In genomic region chr4:100230963-100231362, GRCm38 (mm10) we compare ENCODE assay signal across 25 mouse cellular contexts.
DNase-seq lines count a peak whose midpoint lies in the region; ATAC-seq lines count a peak whose summit lies in the region.
"Had no signal": no experiment of that assay in that cellular context is flagged by ENCODE, and none has a peak within 500 bp of the region (broad histone marks: within the 10 kb centered on the region; RNA-seq: fewer than 3 reads in every experiment).

No protein-coding gene starts in this region.

- H3K4me1 ChIP-seq in heart, embryonic 12.5 days (replicated peaks) = peaks cover 58% of the 10 kb centered on the region
- H3K4me1 ChIP-seq in heart, embryonic 16.5 days (ENCODE audit: control insufficient read depth, insufficient read depth, low read length) = peaks cover 46% of the 10 kb centered on the region
- H3K4me1 ChIP-seq in liver, embryonic 16.5 days (ENCODE audit: control insufficient read depth, low read depth, low read length) = no peaks in the 10 kb centered on the region
- H3K4me1 ChIP-seq in liver, embryonic 12.5 days = 0 out of 2 replicates have a peak, but pooled peaks cover 5% of the 10 kb centered on the region
- H3K4me1 ChIP-seq: embryonic facial prominence, embryonic 12.5 days; embryonic facial prominence, embryonic 15.5 days had no signal

- H3K9me3 ChIP-seq in heart, embryonic 12.5 days (replicated peaks) = no peaks in the 10 kb centered on the region
- no peaks in the 10 kb centered on the region for H3K9me3 ChIP-seq in heart, embryonic 16.5 days (replicated peaks; ENCODE audit: control insufficient read depth, low read length)
- no peaks in the 10 kb centered on the region for H3K9me3 ChIP-seq in liver, embryonic 16.5 days (replicated peaks; ENCODE audit: control insufficient read depth, low read length)
- no peaks in the 10 kb centered on the region for H3K9me3 ChIP-seq in liver, embryonic 12.5 days (replicated peaks)
- H3K9me3 ChIP-seq: embryonic facial prominence, embryonic 12.5 days; embryonic facial prominence, embryonic 15.5 days had no signal

- no peak overlapping the region for H3K4me2 ChIP-seq in heart, embryonic 12.5 days
- no peak overlapping the region for H3K4me2 ChIP-seq in heart, embryonic 16.5 days (ENCODE audit: low read depth, low read length)
- H3K4me2 ChIP-seq in liver, embryonic 16.5 days (ENCODE audit: low read depth, low read length) = no peak overlapping the region
- H3K4me2 ChIP-seq in liver, embryonic 12.5 days = no peak overlapping the region
- H3K4me2 ChIP-seq: embryonic facial prominence, embryonic 12.5 days; embryonic facial prominence, embryonic 15.5 days; hindbrain, embryonic 14.5 days had no signal

- H3K4me3 ChIP-seq in heart, embryonic 12.5 days = no peak overlapping the region
- H3K4me3 ChIP-seq in heart, embryonic 16.5 days (ENCODE audit: low read length) = no peak overlapping the region
- no peak overlapping the region for H3K4me3 ChIP-seq in liver, embryonic 16.5 days (ENCODE audit: low read depth, low read length)
- H3K4me3 ChIP-seq in liver, embryonic 12.5 days = no peak overlapping the region
- H3K4me3 ChIP-seq: embryonic facial prominence, embryonic 12.5 days; embryonic facial prominence, embryonic 15.5 days; gastrocnemius, adult 2 months had no signal

- H3K9ac ChIP-seq in heart, embryonic 12.5 days = no peak overlapping the region
- H3K9ac ChIP-seq in heart, embryonic 16.5 days (ENCODE audit: low read length) = no peak overlapping the region
- H3K9ac ChIP-seq in liver, embryonic 16.5 days (ENCODE audit: low read depth, low read length) = no peak overlapping the region
- no peak overlapping the region for H3K9ac ChIP-seq in liver, embryonic 12.5 days
- H3K9ac ChIP-seq: embryonic facial prominence, embryonic 12.5 days; embryonic facial prominence, embryonic 15.5 days; forebrain, postnatal 0 days; hindbrain, embryonic 14.5 days had no signal

- intact Hi-C loops in heart, postnatal 14 days (cut with DNase I) = no loop called here

- ATAC-seq in heart, embryonic 12.5 days (ENCODE audit: insufficient number of reproducible peaks, low FRiP score) = no peak
- no peak for ATAC-seq in heart, embryonic 16.5 days (replicated peaks; ENCODE audit: extremely low read depth, insufficient read depth, low FRiP score)
- peak; percentile 72 for ATAC-seq in liver, embryonic 16.5 days (ENCODE audit: low read depth)
- no peak for ATAC-seq in liver, embryonic 12.5 days
- ATAC-seq: CD4-positive, CD25-positive, alpha-beta regulatory T cell, adult 4 months; forebrain, embryonic 14.5 days; forebrain, postnatal 0 days; hindbrain, postnatal 0 days; inflammation-experienced regulatory T-cells, adult 6 months; intestine, embryonic 16.5 days had no signal

- 69% methylated on average over 2 of the region's 2 CpGs for whole genome bisulfite sequencing in heart, embryonic 12.5 days
- WGBS in heart, embryonic 16.5 days = 80% methylated on average over 2 of the region's 2 CpGs
- 47% methylated on average over 2 of the region's 2 CpGs for WGBS in liver, embryonic 16.5 days (ENCODE audit: insufficient replicate concordance)
- WGBS in liver, embryonic 12.5 days (ENCODE audit: insufficient replicate concordance) = 62% methylated on average over 2 of the region's 2 CpGs

- no peaks in the 10 kb centered on the region for H3K27me3 ChIP-seq in heart, embryonic 12.5 days (replicated peaks)
- no peaks in the 10 kb centered on the region for H3K27me3 ChIP-seq in heart, embryonic 16.5 days (ENCODE audit: control insufficient read depth, insufficient read depth, low read length)
- no peaks in the 10 kb centered on the region for H3K27me3 ChIP-seq in liver, embryonic 16.5 days (ENCODE audit: control insufficient read depth, insufficient read depth, low read depth, low read length)
- H3K27me3 ChIP-seq in liver, embryonic 12.5 days (replicated peaks) = no peaks in the 10 kb centered on the region
- H3K27me3 ChIP-seq: embryonic facial prominence, embryonic 12.5 days; embryonic facial prominence, embryonic 15.5 days had no signal

- no peak for DNase-seq in heart, adult 18-20 months
- no peak for DNase-seq in heart, postnatal 14 days
- DNase-seq: adrenal gland, adult 2 months; adrenal gland, postnatal 14 days; cerebellum, adult 11 months; cerebellum, adult 2 months; cerebellum, adult 9-11 months; cerebellum, postnatal 25 days; forebrain, postnatal 0 days; gastrocnemius, adult 2 months; gastrocnemius, postnatal 14 days; heart, postnatal 4 days; kidney, adult 18-20 months had no signal

- peak overlapping the region; percentile 50; the same call in 1 of the 2 replicates for H3K27ac ChIP-seq in heart, embryonic 12.5 days (ENCODE audit: poor library complexity, severe bottlenecking)
- peak overlapping the region; percentile 58; the same call in 1 of the 2 replicates for H3K27ac ChIP-seq in heart, embryonic 16.5 days (ENCODE audit: low read length)
- H3K27ac ChIP-seq in liver, embryonic 16.5 days (ENCODE audit: low read length) = no peak overlapping the region
- H3K27ac ChIP-seq in liver, embryonic 12.5 days = no peak overlapping the region
- H3K27ac ChIP-seq: embryonic facial prominence, embryonic 12.5 days; embryonic facial prominence, embryonic 15.5 days; gastrocnemius, adult 2 months; hindbrain, embryonic 14.5 days; hindbrain, postnatal 0 days had no signal

- H3K36me3 ChIP-seq in heart, embryonic 12.5 days = no peaks in the 10 kb centered on the region
- H3K36me3 ChIP-seq in heart, embryonic 16.5 days (ENCODE audit: control insufficient read depth, insufficient read depth) = no peaks in the 10 kb centered on the region
- H3K36me3 ChIP-seq in liver, embryonic 16.5 days (ENCODE audit: control insufficient read depth, insufficient read depth) = no peaks in the 10 kb centered on the region
- H3K36me3 ChIP-seq in liver, embryonic 12.5 days = no peaks in the 10 kb centered on the region
- H3K36me3 ChIP-seq: embryonic facial prominence, embryonic 12.5 days; embryonic facial prominence, embryonic 15.5 days had no signal

Comparison
In these comparisons a context has a peak if more than half of its experiments do, and no peak if none do; other contexts are left out.
1. H3K27ac ChIP-seq: peak in heart, embryonic 12.5 days (single experiment) and heart, embryonic 16.5 days (single experiment); none in liver, embryonic 16.5 days (single experiment) and liver, embryonic 12.5 days (single experiment).